Mouse (Mus musculus): Measurements from ENCODE around the gene Kcnj14. TPM values are rescaled to one million over a fixed set of nuclear protein-coding genes. Genes with fewer than 3 reads are reported as not detected.

Kcnj14 gene
- total and polyA plus RNA-seq, 3 experiments, result 0.39 to 1.3 TPM; not detected in 1

DNA sequence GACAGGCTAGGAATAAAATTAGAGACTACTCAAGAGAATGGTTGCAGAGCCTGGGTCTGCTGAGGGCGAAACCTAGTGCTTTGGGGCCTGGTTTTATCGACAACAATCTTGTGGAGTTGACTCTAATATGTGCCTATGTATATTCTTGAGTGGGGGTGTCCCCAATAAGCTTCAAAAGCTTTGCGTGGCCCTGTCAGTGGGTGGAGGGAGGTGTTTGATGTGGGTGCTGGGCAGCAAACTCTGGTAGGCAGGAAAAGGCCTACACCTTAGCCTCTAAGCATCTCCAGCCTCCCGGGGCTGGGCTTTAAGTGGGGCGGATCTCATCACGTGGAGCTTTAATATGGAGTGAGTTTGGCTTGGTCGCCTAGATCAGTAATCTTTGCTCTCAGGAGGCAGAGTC is 25.7 kb downstream of the Kcnj14 start:
- peak; percentile 75 for TF ChIP-seq USF1 (IDR thresholded peaks at IDR 0.05; ENCODE audit: low read depth, low read length)
- no peak for TF ChIP-seq ETS1 (IDR thresholded peaks at IDR 0.05; ENCODE audit: low read depth, low read length)
- TF ChIP-seq CTCF (IDR thresholded peaks at IDR 0.05 in 2 of 3, conservative IDR thresholded peaks at IDR 0.05 in 1 of 3; ENCODE audit: control insufficient read depth in 1 of 3, insufficient read depth in 1 of 3, low read depth in 2 of 3, low read length in 3 of 3, poor library complexity in 1 of 3, severe bottlenecking in 1 of 3), result no peak
- TF ChIP-seq POLR2AphosphoS2 (IDR thresholded peaks at IDR 0.05; ENCODE audit: low read length), result no peak
- Histone ChIP-seq H3K4me1 (ENCODE audit: control insufficient read depth in 1 of 2, insufficient read depth in 2 of 2, low read length in 2 of 2) (peaks cover 9 to 13% of the 10 kb centered on the region in 2 experiments; a peak in 3 of 4 replicates), H3K9me3 (replicated peaks; ENCODE audit: insufficient read depth, low read length) (no peaks in the 10 kb centered on the region), H3K27me3 (ENCODE audit: control insufficient read depth in 1 of 2, insufficient read depth in 2 of 2, low read length in 2 of 2) (no peaks in the 10 kb centered on the region), H3K36me3 (ENCODE audit: control insufficient read depth in 1 of 2, insufficient read depth in 2 of 2, low read length in 2 of 2) (peaks cover 0 to 4% of the 10 kb centered on the region in 2 experiments; a peak in 1 of 4 replicates), H3K9ac (ENCODE audit: control insufficient read depth, low read depth, low read length, poor library complexity, severe bottlenecking) (no peak overlapping the region), H3K27ac (ENCODE audit: control insufficient read depth, low read depth, low read length) (no peak overlapping the region), H3K4me3 (ENCODE audit: control insufficient read depth in 1 of 2, insufficient read depth in 1 of 2, low read depth in 2 of 2, low read length in 2 of 2) (no peak overlapping the region), H3K79me2 (ENCODE audit: control insufficient read depth, insufficient read depth, low read length, poor library complexity) (no peaks in the 10 kb centered on the region; the same call in 1 of the 2 replicates)
- peak; percentile 35 for DNase-seq (ENCODE audit: low read depth, low spot score)

GRCm38 (mm10) chr7:45798511-45798836 is 26.1 kb downstream of the Kcnj14 start:
- Histone ChIP-seq H3K79me2 (ENCODE audit: control insufficient read depth, insufficient read depth, low read length, poor library complexity) (no peaks in the 10 kb centered on the region; the same call in 1 of the 2 replicates), H3K9ac (ENCODE audit: control insufficient read depth, low read depth, low read length, poor library complexity, severe bottlenecking) (no peak overlapping the region), H3K27me3 (ENCODE audit: control insufficient read depth in 1 of 2, insufficient read depth in 2 of 2, low read length in 2 of 2) (no peaks in the 10 kb centered on the region), H3K36me3 (ENCODE audit: control insufficient read depth in 1 of 2, insufficient read depth in 2 of 2, low read length in 2 of 2) (peaks cover 0 to 4% of the 10 kb centered on the region in 2 experiments; a peak in 1 of 4 replicates), H3K9me3 (replicated peaks; ENCODE audit: insufficient read depth, low read length) (no peaks in the 10 kb centered on the region), H3K4me1 (ENCODE audit: control insufficient read depth in 1 of 2, insufficient read depth in 2 of 2, low read length in 2 of 2) (peaks cover 9 to 13% of the 10 kb centered on the region in 2 experiments; a peak in 3 of 4 replicates), H3K27ac (ENCODE audit: control insufficient read depth, low read depth, low read length) (no peak overlapping the region), H3K4me3 (ENCODE audit: control insufficient read depth in 1 of 2, insufficient read depth in 1 of 2, low read depth in 2 of 2, low read length in 2 of 2) (no peak overlapping the region)
- TF ChIP-seq NELFE (IDR thresholded peaks at IDR 0.05; ENCODE audit: low read depth, low read length) (no peak), JUND (IDR thresholded peaks at IDR 0.05; ENCODE audit: low read depth, low read length) (no peak)
- DNase-seq (ENCODE audit: low read depth, low spot score), result no peak

DNA sequence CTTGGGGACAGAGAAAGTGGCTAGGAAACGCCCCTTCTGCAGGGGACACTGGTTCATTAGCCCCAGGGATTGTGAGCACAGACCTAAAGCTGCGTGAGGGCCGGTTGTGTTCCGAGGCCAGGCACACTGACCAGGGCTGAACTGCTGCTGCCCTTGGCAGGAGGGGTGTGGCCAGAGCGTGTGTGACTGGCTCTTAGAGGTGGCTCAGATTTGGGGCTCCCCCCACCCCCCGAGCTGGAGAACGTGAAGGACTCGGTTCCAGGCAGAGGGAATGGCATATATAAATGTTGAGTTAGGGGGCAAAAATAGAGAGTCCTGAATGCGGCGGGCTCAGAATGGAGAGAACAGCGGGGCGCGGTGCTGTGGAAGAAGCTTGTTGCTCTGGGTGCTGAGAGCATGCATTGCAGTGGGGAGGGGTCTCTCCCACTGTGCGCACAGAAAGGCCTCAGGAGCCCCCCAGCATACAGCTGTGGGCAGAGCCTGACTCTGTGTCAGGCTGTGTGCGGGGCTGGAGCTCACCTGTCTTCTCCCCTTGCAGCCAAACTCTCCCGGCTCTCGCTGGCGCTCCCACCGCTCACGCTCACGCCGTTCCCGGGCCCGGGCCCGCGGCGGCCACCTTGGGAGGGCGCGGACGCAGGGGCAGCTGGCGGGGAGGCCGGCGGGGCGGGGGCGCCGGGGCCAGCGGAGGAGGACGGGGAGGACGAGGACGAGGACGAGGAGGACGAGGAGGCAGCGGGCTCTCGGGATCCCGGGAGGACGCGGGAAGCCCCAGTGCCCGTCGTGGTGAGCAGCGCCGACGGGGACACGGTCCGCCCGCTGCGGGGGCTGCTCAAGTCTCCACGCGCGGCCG is 26.7 kb downstream of the Kcnj14 start:
- H3K79me2 ChIP-seq (ENCODE audit: control insufficient read depth, insufficient read depth, low read length, poor library complexity), result no peaks in the 10 kb centered on the region; the same call in 1 of the 2 replicates
- H3K27me3 ChIP-seq (ENCODE audit: control insufficient read depth in 1 of 2, insufficient read depth in 2 of 2, low read length in 2 of 2), result no peaks in the 10 kb centered on the region
- TF ChIP-seq NRF1 (IDR thresholded peaks at IDR 0.05; ENCODE audit: insufficient read depth, low read depth, low read length, poor library complexity, severe bottlenecking) (no peak), KAT2A (conservative IDR thresholded peaks at IDR 0.05; ENCODE audit: low read depth, low read length) (no peak), NELFE (IDR thresholded peaks at IDR 0.05; ENCODE audit: low read depth, low read length) (no peak), SMC3 (IDR thresholded peaks at IDR 0.05; ENCODE audit: low read depth, low read length) (no peak), HCFC1 (IDR thresholded peaks at IDR 0.05; ENCODE audit: low read depth, low read length) (no peak), E2F4 (IDR thresholded peaks at IDR 0.05; ENCODE audit: borderline replicate concordance, low read depth, low read length) (no peak), TBP (IDR thresholded peaks at IDR 0.05; ENCODE audit: low read depth, low read length) (no peak), CTCF (IDR thresholded peaks at IDR 0.05 in 2 of 3, conservative IDR thresholded peaks at IDR 0.05 in 1 of 3; ENCODE audit: control insufficient read depth in 1 of 3, insufficient read depth in 1 of 3, low read depth in 2 of 3, low read length in 3 of 3, poor library complexity in 1 of 3, severe bottlenecking in 1 of 3) (no peak), MAFK (IDR thresholded peaks at IDR 0.05; ENCODE audit: borderline replicate concordance, low read depth, low read length) (no peak), JUND (IDR thresholded peaks at IDR 0.05; ENCODE audit: low read depth, low read length) (no peak), CHD1 (IDR thresholded peaks at IDR 0.05; ENCODE audit: low read depth, low read length) (no peak), RCOR1 (IDR thresholded peaks at IDR 0.05; ENCODE audit: low read depth, low read length) (no peak), UBTF (IDR thresholded peaks at IDR 0.05; ENCODE audit: borderline replicate concordance, insufficient read depth, low read depth, low read length) (no peak), TAL1 (IDR thresholded peaks at IDR 0.05; ENCODE audit: low read length) (no peak), TCF12 (IDR thresholded peaks at IDR 0.05; ENCODE audit: low read depth, low read length) (no peak), ETS1 (IDR thresholded peaks at IDR 0.05; ENCODE audit: low read depth, low read length) (no peak), MXI1 (IDR thresholded peaks at IDR 0.05; ENCODE audit: low read depth, low read length) (no peak), MAZ (IDR thresholded peaks at IDR 0.05; ENCODE audit: low read depth, low read length) (no peak), MYC (IDR thresholded peaks at IDR 0.05; ENCODE audit: low read depth, low read length) (no peak)
- H3K4me1 ChIP-seq (ENCODE audit: control insufficient read depth in 1 of 2, insufficient read depth in 2 of 2, low read length in 2 of 2), result peaks cover 9 to 13% of the 10 kb centered on the region in 2 experiments; a peak in 3 of 4 replicates
- no peak overlapping the region for H3K4me3 ChIP-seq (ENCODE audit: control insufficient read depth in 1 of 2, insufficient read depth in 1 of 2, low read depth in 2 of 2, low read length in 2 of 2)
- H3K9ac ChIP-seq (ENCODE audit: control insufficient read depth, low read depth, low read length, poor library complexity, severe bottlenecking), result no peak overlapping the region
- H3K27ac ChIP-seq (ENCODE audit: control insufficient read depth, low read depth, low read length), result no peak overlapping the region
- H3K36me3 ChIP-seq (ENCODE audit: control insufficient read depth in 1 of 2, insufficient read depth in 2 of 2, low read length in 2 of 2), result peaks cover 0 to 4% of the 10 kb centered on the region in 2 experiments; a peak in 1 of 4 replicates
- no peaks in the 10 kb centered on the region for H3K9me3 ChIP-seq (replicated peaks; ENCODE audit: insufficient read depth, low read length)
- no peak for DNase-seq (ENCODE audit: low read depth, low spot score)
